Mouse (Mus musculus) myocyte (in vitro differentiated cells): ENCODE results near the gene Notch2. TPM values are rescaled to one million over a fixed set of nuclear protein-coding genes. Genes with fewer than 3 reads are reported as not detected.

Experiments used
- H3K27me3 ChIP-seq: one replicate; pipeline ENCODE4 v1.6.1; 2011; ENCODE audit not compliant: control insufficient read depth, insufficient read depth, insufficient read length
- H3K36me3 ChIP-seq: one replicate; pipeline ENCODE4 v1.6.1; 2011; ENCODE audit not compliant: control insufficient read depth, insufficient read depth
- H3K4me2 ChIP-seq: one replicate; pipeline ENCODE4 v1.6.1; 2011; ENCODE audit warnings: low read depth, control low read depth
- H3K4me3 ChIP-seq: one replicate; pipeline ENCODE4 v1.5.1; 2011; ENCODE audit warnings: mild to moderate bottlenecking, control low read depth, moderate library complexity
- H3K79me2 ChIP-seq: one replicate; pipeline ENCODE4 v1.6.1; 2011; ENCODE audit not compliant: control insufficient read depth, insufficient read depth
- H3ac ChIP-seq: one replicate; pipeline ENCODE4 v1.6.1; 2011; ENCODE audit not compliant: control insufficient read depth, insufficient read length
- CEBPB ChIP-seq: IDR thresholded peaks from 2 replicates; pipeline ENCODE4 v1.6.1; 2011; ENCODE audit warnings: mild to moderate bottlenecking, moderate library complexity; ENCODE audit not compliant: poor library complexity, insufficient read depth, severe bottlenecking
- E2F4 ChIP-seq: IDR thresholded peaks from one replicate; pipeline ENCODE4 v1.6.1; 2011; ENCODE audit warnings: mild to moderate bottlenecking, control low read depth, moderate library complexity; ENCODE audit not compliant: insufficient read depth
- MAX ChIP-seq: IDR thresholded peaks from one replicate; pipeline ENCODE4 v1.6.1; 2011; ENCODE audit warnings: low read depth, mild to moderate bottlenecking, control low read depth
- MYOD1 ChIP-seq, 3 experiments: IDR thresholded peaks; one replicate each; pipeline ENCODE4 v1.6.1; 2011; ENCODE audit warnings: control low read depth in 2 of 3, low read depth in 2 of 3, mild to moderate bottlenecking in 2 of 3, moderate library complexity in 1 of 3; ENCODE audit not compliant: insufficient read length in 2 of 3, control insufficient read depth in 1 of 3
- MYOG ChIP-seq, 3 experiments: IDR thresholded peaks; one replicate each; pipeline ENCODE4 v1.6.1; 2011; ENCODE audit warnings: control low read depth in 2 of 3, low read depth in 2 of 3, mild to moderate bottlenecking in 2 of 3; ENCODE audit not compliant: insufficient read length in 2 of 3, control insufficient read depth in 1 of 3, insufficient read depth in 1 of 3
- POLR2A ChIP-seq: IDR thresholded peaks from one replicate; pipeline ENCODE4 v1.6.1; 2011; ENCODE audit warnings: low read depth, mild to moderate bottlenecking, control low read depth, moderate library complexity; ENCODE audit not compliant: insufficient read length
- POLR2AphosphoS2 ChIP-seq: IDR thresholded peaks from one replicate; pipeline ENCODE4 v1.6.1; 2011; ENCODE audit warnings: low read depth, control low read depth; ENCODE audit not compliant: insufficient read length
- REST ChIP-seq: IDR thresholded peaks from one replicate; pipeline ENCODE4 v1.6.1; 2011; ENCODE audit warnings: mild to moderate bottlenecking, control low read depth, moderate library complexity; ENCODE audit not compliant: insufficient read depth, insufficient read length
- SRF ChIP-seq: IDR thresholded peaks from one replicate; pipeline ENCODE4 v1.6.1; 2011; ENCODE audit warnings: low read depth; ENCODE audit not compliant: control insufficient read depth, insufficient read length
- TCF12 ChIP-seq: IDR thresholded peaks from one replicate; pipeline ENCODE4 v1.6.1; 2011; ENCODE audit warnings: mild to moderate bottlenecking, control low read depth; ENCODE audit not compliant: poor library complexity, insufficient read depth, severe bottlenecking
- TCF3 ChIP-seq: IDR thresholded peaks from one replicate; pipeline ENCODE4 v1.6.1; 2011; ENCODE audit warnings: low read depth, control low read depth; ENCODE audit not compliant: insufficient read length
- USF1 ChIP-seq: IDR thresholded peaks from one replicate; pipeline ENCODE4 v1.6.1; 2011; ENCODE audit warnings: low read depth, mild to moderate bottlenecking, control low read depth, moderate library complexity
- polyA plus RNA-seq: library from polyadenylated mRNA; unstranded; fragments of >200 nt; fragmentation: generic; extraction: Trizol; gene quantifications from one replicate; pipeline ENCODE4 v1.2.1, GENCODE M21; 2012; ENCODE audit warnings: missing spikeins

Notch2 gene
- polyA plus RNA-seq, 1 experiment, result 15.1 TPM

DNA sequence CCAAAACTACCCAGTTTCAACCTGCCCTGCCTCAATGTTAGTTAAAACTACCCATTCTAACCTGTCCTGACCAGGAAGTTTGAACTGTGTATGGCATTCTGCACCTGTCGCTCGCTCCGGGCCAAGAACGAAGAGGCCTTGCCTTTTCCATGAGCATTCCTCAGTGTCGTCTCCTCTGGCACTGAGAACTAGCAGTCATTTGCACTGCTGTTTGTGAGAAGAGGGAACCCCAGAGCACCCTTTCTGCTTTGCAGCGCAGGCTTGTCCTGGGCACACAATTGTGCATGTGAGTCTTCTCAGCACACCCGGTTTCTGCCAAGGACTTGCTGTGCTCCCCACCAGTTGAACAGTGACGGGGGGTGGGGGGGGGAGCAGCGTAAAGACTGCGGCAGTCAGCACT is 15.6 kb downstream of the Notch2 start:
- H3K27me3 ChIP-seq, result no peaks in the 10 kb centered on the region
- no peak overlapping the region for H3K4me3 ChIP-seq
- no peaks in the 10 kb centered on the region for H3K36me3 ChIP-seq
- H3K79me2 ChIP-seq, result peaks cover 91% of the 10 kb centered on the region
- no peak overlapping the region for H3ac ChIP-seq
- H3K4me2 ChIP-seq, result peak overlapping the region; percentile 51
- no peak for TF ChIP-seq USF1
- TF ChIP-seq TCF12, result peak; percentile 9
- TF ChIP-seq TCF3, result no peak
- TF ChIP-seq CEBPB, result no peak
- TF ChIP-seq POLR2AphosphoS2, result no peak
- peak in 1 of 3 experiments; percentile 50 for TF ChIP-seq MYOG (IDR thresholded peaks at IDR 0.05; ENCODE audit: control insufficient read depth in 1 of 3, insufficient read depth in 1 of 3, insufficient read length in 2 of 3, low read depth in 2 of 3)
- TF ChIP-seq MYOD1 (IDR thresholded peaks at IDR 0.05; ENCODE audit: control insufficient read depth in 1 of 3, insufficient read length in 2 of 3, low read depth in 2 of 3), result peak in 2 of 3 experiments; percentile 44 to 76
- no peak for TF ChIP-seq POLR2A

GRCm38 (mm10) chr3:98031104-98031503 is 17.8 kb downstream of the Notch2 start:
- Histone ChIP-seq H3ac (no peak overlapping the region), H3K4me3 (no peak overlapping the region), H3K36me3 (no peaks in the 10 kb centered on the region), H3K27me3 (no peaks in the 10 kb centered on the region), H3K79me2 (peaks cover 97% of the 10 kb centered on the region), H3K4me2 (no peak overlapping the region)
- TF ChIP-seq REST, result no peak

DNA sequence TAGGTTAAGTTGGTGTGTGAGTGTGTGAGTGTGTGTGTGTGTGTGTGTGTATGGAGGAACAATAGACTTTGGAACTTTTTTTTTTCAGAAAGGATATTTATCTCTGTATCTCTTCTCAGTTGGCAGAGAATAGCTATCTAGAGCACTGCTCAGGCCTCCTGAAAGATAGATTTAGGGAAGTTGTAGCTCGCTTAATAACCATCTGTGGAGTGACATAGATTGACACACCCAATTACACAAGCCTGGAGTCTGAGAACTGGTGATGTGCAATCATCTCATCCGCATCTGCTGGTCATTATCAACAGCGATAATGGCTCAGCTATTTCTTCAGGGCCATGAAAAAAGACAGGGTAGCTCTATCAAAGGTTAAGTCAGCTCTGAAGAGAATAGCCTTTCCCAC is 18.9 kb downstream of the Notch2 start:
- Histone ChIP-seq H3K36me3 (no peaks in the 10 kb centered on the region), H3ac (no peak overlapping the region)
- TF ChIP-seq MAX (no peak), REST (no peak), TCF12 (no peak), E2F4 (no peak), SRF (no peak), POLR2A (no peak), CEBPB (no peak)

DNA sequence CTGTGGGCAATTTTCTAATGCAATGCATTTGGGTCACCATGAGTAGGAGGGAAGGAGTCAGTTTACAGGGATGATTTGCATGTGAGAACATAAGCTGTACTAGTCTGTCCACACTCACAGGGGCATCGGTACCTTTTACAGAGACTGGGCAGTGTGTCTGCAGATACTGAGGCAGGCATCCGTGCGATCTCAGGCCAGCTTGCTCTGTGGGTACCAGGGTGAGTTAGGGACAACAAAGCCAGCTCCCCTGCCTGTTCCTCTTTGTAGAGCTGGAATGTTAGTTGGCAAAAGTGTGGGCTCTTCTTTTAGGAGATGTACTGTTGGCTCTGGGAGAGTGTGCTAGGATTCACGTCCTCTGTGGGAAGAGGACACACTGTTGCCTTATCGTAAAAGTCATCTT is 19.6 kb downstream of the Notch2 start:
- Histone ChIP-seq H3K79me2 (peaks cover 100% of the 10 kb centered on the region), H3K4me2 (peak overlapping the region; percentile 28), H3K36me3 (no peaks in the 10 kb centered on the region), H3ac (no peak overlapping the region), H3K4me3 (no peak overlapping the region), H3K27me3 (no peaks in the 10 kb centered on the region)
- TF ChIP-seq MYOG (IDR thresholded peaks at IDR 0.05; ENCODE audit: control insufficient read depth in 1 of 3, insufficient read depth in 1 of 3, insufficient read length in 2 of 3, low read depth in 2 of 3) (no peak), MAX (no peak), MYOD1 (IDR thresholded peaks at IDR 0.05; ENCODE audit: control insufficient read depth in 1 of 3, insufficient read length in 2 of 3, low read depth in 2 of 3) (no peak), CEBPB (no peak), TCF3 (no peak), POLR2A (no peak), POLR2AphosphoS2 (no peak), REST (no peak), TCF12 (no peak), E2F4 (no peak), SRF (no peak), USF1 (no peak)

More for the DNA sequence above, 18.9 kb downstream of the Notch2 start:
- Histone ChIP-seq H3K27me3 (no peaks in the 10 kb centered on the region), H3K4me3 (no peak overlapping the region), H3K79me2 (peaks cover 97% of the 10 kb centered on the region), H3K4me2 (no peak overlapping the region)

- Histone ChIP-seq H3K36me3 (no peaks in the 10 kb centered on the region), H3K4me3 (no peak overlapping the region), H3ac (no peak overlapping the region), H3K79me2 (peaks cover 100% of the 10 kb centered on the region), H3K27me3 (no peaks in the 10 kb centered on the region), H3K4me2 (no peak overlapping the region)
- TF ChIP-seq MYOD1 (IDR thresholded peaks at IDR 0.05; ENCODE audit: control insufficient read depth in 1 of 3, insufficient read length in 2 of 3, low read depth in 2 of 3) (no peak), POLR2A (no peak), TCF3 (no peak), MAX (no peak), REST (no peak), SRF (no peak), CEBPB (no peak), USF1 (no peak), E2F4 (no peak), TCF12 (no peak), POLR2AphosphoS2 (no peak), MYOG (IDR thresholded peaks at IDR 0.05; ENCODE audit: control insufficient read depth in 1 of 3, insufficient read depth in 1 of 3, insufficient read length in 2 of 3, low read depth in 2 of 3) (no peak)
Measured at GRCm38 (mm10) chr3:98034622-98035593, 21.6 kb downstream of the Notch2 start.
